Mouse (Mus musculus) heart, adult 18-20 months (tissue): ENCODE data around the gene Flad1. TPM values are rescaled to one million over a fixed set of nuclear protein-coding genes. Genes with fewer than 3 reads are reported as not detected.

Source experiments
- total RNA-seq, 2 experiments: library from RNA; stranded (reverse); gene quantifications; 2 replicates each; pipeline ENCODE4 v1.2.3; 2021

Flad1 gene
- total RNA-seq, 2 experiments from 2014 or later, result 59.5 to 63.8 TPM

Other genes starting within 250 kb of the Flad1 start
- 10 to 100 TPM; 14.3 to 17.8 TPM for gene Clk2, start 247.1 kb downstream of the Flad1 start, total RNA-seq
- gene Scamp3, start 234.4 kb downstream of the Flad1 start, total RNA-seq, result 10 to 100 TPM; 46.2 to 50.2 TPM
- gene Fam189b, start 228.7 kb downstream of the Flad1 start, total RNA-seq, result 1 to 10 TPM; 3.7 to 4.7 TPM
- 10 to 100 TPM; 18.3 to 19.6 TPM for gene Gba, start 208.9 kb downstream of the Flad1 start, total RNA-seq
- 1 to 10 TPM; 2.8 to 5.8 TPM for gene Thbs3, start 196.7 kb downstream of the Flad1 start, total RNA-seq
- gene Mtx1, start 184.8 kb downstream of the Flad1 start, total RNA-seq, result 10 to 100 TPM; 60.3 to 61.5 TPM
- 1 to 10 TPM in 1 of 2 experiments, under 1 TPM in 1; 0.40 to 2.1 TPM for gene Muc1, start 182.8 kb downstream of the Flad1 start, total RNA-seq
- gene Krtcap2, start 165.9 kb downstream of the Flad1 start, total RNA-seq, result 10 to 100 TPM; 64.8 to 89.2 TPM
- gene Trim46, start 165.6 kb downstream of the Flad1 start, total RNA-seq, result under 1 TPM; 0.37 to 0.98 TPM
- gene Dpm3, start 152.5 kb downstream of the Flad1 start, total RNA-seq, result 10 to 100 TPM; 54.1 to 54.7 TPM
- gene Slc50a1, start 141.3 kb downstream of the Flad1 start, total RNA-seq, result 10 to 100 TPM; 15.6 to 21.6 TPM
- 10 to 100 TPM; 22.5 to 23.8 TPM for gene Efna1, start 130.7 kb downstream of the Flad1 start, total RNA-seq
- gene Efna3, start 88.9 kb downstream of the Flad1 start, total RNA-seq, result not detected
- under 1 TPM in 1 of 2 experiments, not detected in 1; 0.28 TPM for gene Efna4, start 73.8 kb downstream of the Flad1 start, total RNA-seq
- gene Adam15, start 61.9 kb downstream of the Flad1 start, total RNA-seq, result 10 to 100 TPM; 45.5 to 47.0 TPM
- not detected for gene Dcst2, start 49.9 kb downstream of the Flad1 start, total RNA-seq
- gene Dcst1, start 46.6 kb downstream of the Flad1 start, total RNA-seq, result not detected
- gene Zbtb7b, start 17.1 kb downstream of the Flad1 start, total RNA-seq, result 10 to 100 TPM; 21.3 to 23.3 TPM
- 1 to 10 TPM in 1 of 2 experiments, not detected in 1; 1.0 TPM for gene Lenep, start 9.1 kb downstream of the Flad1 start, total RNA-seq
- gene Cks1b, start 6.5 kb upstream of the Flad1 start, total RNA-seq, result 1 to 10 TPM; 4.6 to 4.8 TPM
- 10 to 100 TPM; 33.2 to 36.1 TPM for gene Shc1, start 6.6 kb upstream of the Flad1 start, total RNA-seq
- gene Pygo2, start 18.3 kb upstream of the Flad1 start, total RNA-seq, result 10 to 100 TPM; 15.3 to 17.0 TPM
- gene Pbxip1, start 24.8 kb upstream of the Flad1 start, total RNA-seq, result 10 to 100 TPM; 70.0 to 76.0 TPM
- gene Pmvk, start 42.7 kb upstream of the Flad1 start, total RNA-seq, result 1 to 10 TPM; 8.4 to 8.8 TPM
- 1 to 10 TPM; 1.5 to 2.0 TPM for gene Kcnn3, start 108.3 kb upstream of the Flad1 start, total RNA-seq